Mouse (Mus musculus) induced T-regulatory cell, adult 2 months (primary cell): Measurements from ENCODE around the gene Sorcs2.
"Not testable (repeated sequence)": the region's sequence is repeated elsewhere in the genome, so short reads cannot be mapped to it uniquely, and the experiment has no call there.

Experiments used
- DNase-seq: peaks from one replicate; pipeline ENCODE4 v3.0.0-alpha.2; 2012; ENCODE audit warnings: low read depth

Gene Sorcs2

DNA sequence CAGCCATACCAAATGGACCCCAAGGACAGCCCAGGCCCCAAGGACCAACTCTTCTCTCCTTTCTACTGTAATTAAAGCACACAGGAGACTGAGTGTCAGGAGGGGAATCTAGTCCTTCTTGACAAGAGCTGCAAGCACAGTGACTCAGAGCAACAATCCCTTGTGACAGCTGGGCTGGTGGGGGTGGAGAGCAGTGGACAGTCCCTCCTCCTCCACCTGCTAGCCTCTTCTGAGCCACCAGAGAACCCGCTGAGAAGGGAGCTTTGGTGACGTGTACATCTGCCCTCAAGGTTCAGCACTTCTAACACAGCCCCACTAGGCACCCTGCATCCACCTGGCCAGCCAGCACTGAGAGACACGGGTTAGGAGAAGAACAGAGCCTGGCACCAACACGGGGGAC, 96.8 kb downstream of the Sorcs2 start:
- DNase-seq, result no peak

DNA sequence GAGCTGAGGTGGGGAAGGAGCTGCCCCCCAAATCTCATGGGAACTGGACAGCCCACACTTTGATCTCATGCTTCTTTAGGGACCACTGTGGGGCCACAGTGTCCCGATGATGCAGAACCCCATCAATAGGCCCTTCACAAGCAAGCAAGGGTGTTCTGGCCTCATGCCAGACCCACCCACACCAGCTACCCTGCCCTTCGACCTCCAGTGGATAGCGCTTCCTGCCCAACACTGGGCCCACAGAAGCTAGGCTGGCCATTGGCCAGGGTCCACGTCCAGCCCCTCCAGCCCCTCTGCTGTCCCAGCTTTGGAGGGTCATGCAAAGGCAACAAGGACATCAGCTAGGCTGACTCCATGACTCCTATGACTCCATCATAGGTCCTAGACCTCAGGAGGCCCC, 99.9 kb downstream of the Sorcs2 start:
- no peak for DNase-seq

DNA sequence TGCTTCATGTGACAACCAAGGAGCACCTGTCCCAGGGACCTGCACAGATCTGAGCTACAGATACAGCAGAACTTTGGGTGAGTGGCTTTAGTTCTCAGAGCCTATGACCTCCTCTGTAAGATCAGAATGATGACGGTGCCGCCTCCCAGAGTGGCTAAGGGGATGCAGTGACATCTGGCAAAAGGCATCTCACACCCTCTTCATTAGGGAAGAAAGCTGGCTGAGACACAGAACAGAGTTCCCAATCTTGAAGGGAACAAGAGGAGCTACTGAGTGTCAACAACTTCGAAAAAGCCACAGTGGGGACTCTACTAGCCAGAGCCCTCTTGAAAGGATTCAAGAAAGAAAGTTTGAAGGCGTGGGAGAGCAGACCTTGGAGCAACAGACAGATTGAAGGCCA, 100.7 kb downstream of the Sorcs2 start:
- DNase-seq, result no peak

DNA sequence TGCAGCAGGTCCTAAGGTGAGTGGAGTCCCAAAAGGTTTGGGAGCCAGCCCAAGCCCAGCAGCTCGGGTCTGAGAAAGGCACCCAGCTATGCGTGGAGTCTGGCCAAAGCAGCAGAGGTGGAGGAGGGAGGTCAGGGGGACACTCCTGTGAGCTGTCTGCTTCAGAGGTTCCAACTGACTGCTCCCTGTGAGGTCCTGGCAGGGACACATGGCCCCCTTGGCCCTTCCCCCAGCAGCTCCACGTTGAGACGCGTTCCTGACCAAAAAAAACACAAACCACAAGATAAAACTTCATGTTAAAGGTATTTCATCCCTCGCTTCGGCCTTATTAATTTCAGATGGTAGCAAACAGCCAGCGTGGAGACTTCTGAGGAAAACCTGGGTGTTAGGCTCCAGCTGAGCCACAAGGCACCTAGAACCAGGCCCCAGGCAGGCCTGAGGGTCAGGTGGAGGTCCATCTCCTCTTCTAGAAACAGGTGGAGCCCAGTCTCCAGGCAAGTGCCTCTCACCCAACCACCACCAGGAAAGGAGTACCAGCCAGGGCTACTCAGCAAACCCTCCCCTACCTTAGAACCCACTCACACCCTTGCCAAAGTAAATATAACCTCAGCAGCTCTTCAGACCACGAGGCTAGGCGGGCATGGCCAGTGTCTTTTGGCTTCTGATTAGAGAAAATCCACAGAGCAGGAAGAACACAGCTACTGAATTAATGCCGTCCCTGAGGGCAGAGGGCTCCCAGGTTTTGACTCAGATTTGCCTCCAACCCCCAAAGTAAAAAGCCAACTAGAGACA, 104.6 kb downstream of the Sorcs2 start:
- DNase-seq, result no peak

DNA sequence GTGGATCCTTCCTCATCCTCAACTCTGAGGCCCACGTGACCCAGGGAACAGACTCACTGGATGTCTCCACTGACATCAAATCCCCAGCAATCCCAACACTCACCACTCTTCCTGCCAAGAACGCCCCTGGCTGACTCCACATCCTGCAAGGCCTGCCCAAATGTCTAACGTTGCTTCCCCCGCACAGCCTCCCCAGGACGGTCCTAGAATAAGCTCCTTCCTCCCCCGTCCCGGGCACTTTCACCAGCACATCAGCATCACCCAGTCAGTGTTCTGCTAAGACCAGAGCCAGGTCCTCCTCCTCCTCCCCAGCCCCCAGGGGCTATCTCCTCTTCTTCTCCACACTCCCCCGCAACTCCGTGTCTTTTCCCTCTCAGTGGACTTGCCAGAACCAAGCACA, 105.6 kb downstream of the Sorcs2 start:
- no peak for DNase-seq

DNA sequence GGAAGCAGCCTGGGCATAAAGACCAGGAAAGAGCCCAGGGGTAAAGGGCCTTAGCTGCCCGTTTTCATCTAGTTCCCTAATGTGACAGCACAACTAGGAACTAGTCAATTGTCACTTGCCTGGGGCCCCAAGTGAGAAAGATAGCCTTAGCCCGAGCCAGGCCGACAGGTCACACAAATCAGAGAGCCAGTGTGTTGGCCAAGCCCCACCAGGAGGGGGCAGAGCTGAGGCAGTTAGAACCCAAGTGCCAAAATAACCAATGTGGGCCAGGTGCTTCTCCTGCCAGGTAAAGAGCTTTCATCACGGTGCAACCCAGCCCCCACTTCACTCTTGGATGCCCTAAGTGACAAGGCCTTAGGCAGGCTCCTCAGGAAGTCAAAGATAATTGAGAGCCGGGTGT, 106.7 kb downstream of the Sorcs2 start:
- DNase-seq, result peak; percentile 35

DNA sequence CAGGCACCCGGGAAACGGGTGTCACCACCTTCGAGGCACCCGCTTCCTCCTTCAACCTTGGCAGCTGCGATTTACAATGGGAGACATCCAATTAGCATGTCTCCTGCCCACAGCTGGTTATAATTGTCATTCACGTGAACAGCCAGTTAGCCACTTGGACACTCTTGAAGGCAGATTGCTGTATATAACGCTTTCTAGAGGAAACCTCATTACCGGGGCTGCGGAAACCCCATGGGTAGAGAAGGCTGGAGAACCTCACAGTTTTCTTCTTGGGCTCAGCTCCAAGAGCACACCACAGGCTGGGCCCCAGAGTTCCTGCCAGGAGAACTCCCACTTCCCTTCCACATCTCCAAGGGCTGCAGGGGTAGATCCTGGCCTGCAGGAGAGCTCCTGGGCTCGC, 112.5 kb downstream of the Sorcs2 start:
- no peak for DNase-seq

DNA sequence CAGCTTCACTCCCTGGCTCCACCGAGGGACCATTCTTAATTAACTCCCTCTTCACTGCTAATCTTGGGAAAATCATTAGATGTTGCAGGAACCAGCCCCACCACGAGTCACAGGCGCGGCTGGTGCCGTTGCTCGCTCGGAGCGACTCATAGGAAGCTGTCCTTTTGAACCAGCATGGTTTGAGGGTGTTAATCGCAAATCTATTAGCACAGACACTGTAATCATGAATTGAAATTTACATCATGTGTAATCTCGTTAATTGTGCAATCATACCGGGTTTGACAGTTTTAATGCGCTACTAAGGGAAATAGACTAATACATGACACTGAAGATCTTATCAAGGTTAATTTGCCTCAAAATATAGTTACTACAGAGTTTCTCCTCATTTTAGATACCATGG, 118.0 kb downstream of the Sorcs2 start:
- no peak for DNase-seq

DNA sequence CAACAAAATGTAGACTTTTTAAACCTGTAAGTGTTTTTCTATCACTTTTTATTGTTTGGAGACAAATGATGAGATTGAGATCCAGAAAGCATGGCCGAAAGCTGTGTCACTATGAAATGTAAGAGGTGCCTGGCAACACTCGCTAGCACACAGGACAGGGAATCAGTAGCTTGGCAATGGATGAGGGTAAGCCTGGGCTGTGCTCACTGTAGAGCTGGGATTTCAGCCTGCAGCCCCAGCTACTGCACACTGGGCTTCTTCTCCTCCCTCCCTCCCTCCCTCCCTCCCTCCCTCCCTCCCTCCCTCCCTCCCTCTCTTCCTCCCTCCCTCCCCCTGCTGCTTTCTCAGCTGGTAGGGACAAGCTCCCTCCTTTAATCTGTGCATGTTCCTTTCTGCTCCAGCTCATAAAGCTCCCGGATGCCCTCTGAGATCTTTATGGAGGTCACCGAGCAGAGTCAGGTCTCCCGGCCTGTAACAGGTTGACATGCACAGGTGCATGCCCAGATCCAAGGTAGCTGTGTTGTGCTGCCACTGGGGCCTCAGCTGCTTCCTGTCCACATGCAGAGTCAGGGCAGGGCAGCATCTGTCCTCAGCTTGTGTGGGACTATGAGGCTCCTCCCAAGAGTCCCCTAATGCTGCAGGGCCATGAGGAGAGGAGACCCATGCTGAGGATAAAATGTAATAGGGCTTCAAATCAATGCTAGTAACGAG, 123.1 kb downstream of the Sorcs2 start:
- DNase-seq, result no peak

DNA sequence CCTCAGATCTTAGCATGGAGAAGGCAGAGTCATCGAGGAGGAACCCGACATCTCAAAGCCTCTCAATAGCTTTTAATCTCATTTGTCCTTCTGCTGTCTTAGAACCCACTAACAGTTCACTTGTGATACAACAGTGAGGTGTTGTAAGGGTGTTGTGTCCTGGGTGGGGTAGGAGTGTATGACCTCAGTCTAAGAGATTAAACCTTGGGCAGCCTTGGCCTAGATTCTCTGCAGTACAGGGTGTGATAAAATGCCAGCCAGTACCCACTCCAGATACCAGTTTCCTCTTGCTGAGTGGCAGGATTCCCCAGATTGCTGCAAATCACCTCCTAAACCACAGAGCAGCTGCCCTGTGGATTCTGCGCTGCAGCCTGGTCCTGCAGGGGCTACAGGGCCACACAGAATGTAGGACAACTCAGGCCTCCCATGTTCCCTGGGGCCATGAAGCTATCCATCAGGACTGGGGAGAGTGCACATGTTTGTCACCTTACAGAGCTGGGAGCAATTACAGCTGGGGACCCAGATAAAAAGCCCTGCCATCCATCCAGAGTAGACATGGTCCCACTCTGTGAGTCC, 130.7 kb downstream of the Sorcs2 start:
- no peak for DNase-seq

DNA sequence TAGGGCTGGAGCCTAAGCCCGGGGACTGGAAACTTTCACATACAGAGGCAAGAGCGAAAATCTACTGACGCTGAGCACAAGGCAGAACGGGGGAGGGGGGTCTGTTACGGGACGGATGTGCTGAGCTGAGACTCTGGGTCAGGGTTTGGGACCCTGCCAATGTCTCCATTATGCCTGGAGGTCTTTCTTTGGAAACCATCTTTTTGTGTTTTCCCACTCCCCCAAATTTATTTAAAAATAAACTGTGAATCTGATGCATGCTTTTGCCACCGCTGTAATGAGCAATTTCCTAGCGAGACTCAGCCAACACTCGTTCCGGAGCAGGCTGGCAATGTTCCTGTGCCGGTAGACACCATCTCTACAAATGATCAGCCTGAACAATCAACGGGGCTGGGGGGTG, 137.1 kb downstream of the Sorcs2 start:
- DNase-seq, result no peak

DNA sequence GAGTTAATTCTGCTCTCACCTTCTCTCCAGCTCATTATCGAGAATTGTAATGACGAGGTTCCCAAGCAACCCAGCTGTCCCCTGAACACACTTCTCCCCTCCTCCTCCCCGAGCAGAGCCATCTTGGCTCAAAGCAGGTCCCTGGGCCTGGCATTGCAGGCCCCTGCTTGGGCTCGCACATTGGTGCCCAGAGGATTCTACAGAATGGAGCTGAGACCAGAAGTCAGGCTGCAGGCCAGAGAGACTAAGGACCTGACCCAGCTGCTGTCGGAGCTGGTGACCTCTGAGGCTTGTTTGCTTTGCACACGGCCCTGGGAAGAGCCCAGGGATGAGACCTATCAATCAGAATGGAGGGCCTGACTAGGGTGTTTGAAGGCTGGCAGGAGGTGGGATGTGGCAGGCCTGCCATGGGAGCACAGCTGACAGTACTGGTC, 138.2 kb downstream of the Sorcs2 start:
- no peak for DNase-seq

DNA sequence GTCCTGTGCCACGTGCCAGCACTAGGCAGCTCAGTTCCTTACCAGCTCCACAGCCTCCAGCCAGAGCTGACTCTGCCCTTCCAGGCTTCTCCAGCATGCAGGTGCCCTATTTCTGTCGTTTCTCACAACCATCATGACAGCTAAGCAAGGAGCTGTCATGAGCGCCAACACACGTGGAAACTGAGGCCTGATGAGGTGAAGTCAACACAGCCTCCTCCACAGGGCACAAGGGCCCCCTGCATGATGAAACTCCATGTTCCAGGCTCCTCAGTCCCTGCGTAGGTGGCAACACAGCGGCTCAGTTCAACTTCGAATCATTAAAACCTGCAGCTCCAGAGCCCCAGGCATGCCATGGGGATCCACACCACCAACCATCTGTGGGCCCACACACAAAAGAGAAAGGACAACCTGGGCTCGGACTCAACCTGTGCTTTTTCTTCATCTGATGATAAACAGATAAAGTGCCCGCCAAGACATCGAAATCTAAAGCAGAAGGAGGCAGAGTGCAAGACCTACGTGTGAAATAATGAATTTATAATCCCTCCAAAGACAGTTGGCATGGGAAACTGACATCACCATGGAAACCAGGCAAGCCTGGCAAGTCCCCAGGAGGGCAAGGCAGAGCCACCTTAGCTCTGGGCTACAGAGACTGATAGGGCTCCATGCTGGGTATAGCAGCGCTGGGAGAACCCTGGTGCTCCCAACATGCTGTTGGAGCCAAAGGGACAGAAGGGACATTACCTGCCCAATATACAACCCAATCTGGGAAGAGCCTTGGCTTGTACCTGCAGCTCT, 139.4 kb downstream of the Sorcs2 start:
- no peak for DNase-seq

DNA sequence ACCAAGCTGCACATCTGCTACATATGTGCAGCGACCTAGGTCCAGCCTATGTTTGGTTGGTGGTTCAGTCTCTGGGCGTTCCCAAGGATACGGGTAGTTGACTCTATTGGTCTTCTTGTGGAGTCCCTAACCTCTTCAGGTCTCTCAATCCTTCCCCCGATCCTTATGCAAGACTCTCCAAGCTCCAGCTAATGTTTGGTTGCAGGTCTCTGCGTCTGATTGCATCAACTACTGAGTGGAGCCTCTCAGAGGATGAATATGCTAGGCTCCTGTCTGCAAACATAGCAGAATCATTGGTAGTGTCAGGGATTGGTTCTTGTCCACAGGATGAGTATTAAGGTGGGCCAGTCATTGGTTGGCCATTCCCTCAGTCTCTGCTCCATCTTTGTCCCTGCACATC, 140.9 kb downstream of the Sorcs2 start:
- DNase-seq, result no peak

DNA sequence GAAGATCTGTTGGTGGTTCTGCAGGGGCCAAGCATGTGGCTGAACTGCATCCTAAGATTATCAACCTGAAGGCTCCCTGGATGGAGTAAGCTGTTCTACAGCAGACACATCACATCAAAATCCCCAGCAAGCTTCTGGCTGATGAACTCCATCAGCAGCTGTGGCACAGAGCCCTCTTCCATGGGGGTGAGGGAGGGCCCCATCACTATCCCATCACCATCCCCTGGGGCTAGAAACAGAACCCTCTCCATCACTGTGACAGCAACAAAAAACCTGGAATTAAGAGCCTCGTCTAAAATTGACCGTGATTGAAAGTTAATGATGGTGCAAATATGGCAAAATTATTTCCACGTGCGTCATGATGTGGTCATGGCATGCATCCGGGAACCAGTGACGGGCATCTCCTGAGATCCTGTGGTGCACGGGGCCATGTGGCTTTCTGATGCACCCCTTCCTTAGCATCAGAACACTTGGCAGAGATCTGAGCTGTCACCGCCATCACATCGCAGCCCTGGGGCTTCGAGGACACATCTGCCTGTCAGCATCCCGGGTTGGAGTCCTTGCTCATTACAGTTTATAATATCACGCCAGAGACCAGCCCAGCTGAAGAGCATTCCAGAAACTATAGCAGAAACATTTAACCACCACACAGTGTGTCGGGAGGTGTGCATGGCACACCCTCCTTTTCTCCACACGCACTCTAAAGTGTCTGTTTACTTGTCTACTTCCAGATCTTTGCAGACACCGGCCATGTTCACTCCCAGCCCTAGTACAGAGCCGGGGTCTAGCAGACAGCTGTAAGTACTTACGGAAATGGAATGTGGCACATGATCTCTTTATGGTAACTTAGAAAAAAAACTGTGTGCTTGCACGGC, 143.1 kb downstream of the Sorcs2 start:
- DNase-seq, result no peak

DNA sequence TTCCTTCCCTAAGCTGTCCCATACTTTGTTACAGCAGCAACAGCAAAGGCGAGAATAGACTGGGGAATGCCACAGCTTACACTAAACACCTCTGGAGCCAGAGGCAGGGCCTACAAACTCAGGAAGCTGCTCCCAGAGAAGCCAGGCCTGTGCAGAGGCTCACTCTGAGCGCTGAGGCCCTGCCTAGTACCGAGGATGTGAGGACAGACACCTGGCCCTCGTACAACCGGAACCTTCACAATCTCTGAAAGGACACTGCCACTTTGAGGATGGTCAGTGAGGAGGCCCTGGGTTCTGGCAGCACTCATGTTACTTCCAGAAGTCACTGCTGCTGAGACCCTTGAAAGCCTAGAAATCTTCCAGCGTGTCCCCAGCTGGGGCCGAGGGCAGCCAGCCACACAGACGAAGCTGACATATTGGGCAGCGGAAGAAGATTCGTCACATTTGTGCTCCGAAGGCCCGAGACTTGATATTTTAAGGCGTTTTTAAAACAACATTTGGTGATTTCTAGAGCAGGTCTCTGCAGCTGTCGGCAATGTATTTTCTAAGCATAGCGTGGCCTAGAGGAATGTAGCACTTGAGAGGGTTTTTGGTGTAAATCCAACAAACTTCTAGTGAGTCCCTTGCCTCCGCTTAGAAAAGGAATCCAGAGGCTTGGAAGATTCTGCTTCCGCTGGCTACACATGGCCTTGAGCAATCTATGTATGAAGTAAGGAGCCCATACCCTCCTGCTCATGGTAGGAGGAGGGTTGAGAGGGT, 145.0 kb downstream of the Sorcs2 start:
- no peak for DNase-seq

DNA sequence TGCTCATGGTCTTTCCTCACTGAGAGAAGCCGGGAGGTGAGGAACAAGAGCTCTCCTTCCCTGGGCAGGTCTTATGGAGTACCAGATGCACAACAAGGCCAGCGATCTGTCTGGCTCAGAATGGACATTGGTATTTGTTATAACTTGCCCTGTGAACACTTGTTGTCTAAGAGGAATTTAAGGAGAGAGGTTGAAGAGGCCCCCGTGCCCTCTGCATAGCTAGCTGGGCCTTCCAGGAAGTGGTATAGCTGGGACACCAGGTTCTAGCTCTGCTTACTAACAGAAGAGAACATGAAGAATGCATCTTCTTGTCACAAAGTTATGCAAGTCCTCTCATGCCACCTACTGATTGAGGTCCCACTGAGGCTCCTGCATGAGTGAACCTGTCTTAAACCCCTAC, 149.9 kb downstream of the Sorcs2 start:
- DNase-seq, result no peak

DNA sequence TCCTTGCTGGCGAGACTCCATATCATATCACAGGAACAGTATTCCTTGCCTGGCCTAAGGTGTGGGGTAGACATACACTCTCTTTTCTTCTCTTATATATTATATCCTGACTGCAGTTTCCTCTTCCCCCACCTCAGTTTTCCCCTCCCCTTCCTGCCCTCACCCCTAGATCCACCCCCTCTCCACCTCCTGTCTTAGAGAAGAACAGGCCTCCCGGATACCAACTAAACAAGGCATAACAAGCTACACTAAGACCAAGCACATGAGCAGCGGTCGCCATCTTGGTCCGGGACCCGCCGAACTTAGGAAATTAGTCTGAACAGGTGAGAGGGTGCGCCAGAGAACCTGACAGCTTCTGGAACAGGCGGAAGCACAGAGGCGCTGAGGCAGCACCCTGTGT, 160.4 kb downstream of the Sorcs2 start:
- DNase-seq, result not testable (repeated sequence)

DNA sequence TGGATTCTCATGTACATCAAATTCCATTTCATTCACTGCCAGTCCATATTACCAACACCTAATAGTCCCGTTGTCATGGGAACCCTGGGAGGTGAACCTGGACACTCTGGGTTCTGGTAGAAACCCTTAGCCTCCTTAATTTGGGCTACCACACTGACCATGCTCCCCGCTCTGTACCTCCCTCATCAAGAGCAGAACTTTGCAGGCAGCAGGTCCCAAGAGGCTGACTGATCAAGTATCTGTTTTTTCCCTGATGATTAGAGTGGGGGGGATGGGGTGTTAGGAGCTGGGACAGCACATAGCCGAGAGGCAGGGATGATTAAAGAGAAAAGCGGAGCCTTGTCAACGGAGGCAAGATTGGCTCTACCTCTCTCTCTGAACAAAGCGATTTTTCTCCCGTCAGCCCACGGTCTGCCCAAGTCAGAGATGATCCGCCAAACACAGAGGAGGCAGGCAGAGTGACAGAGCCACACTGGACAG, 167.6 kb downstream of the Sorcs2 start:
- no peak for DNase-seq
